Comparison of ENCODE assay signal across 8 mouse cellular contexts in genomic region chr19:46396109-46396508, GRCm38 (mm10). TPM values are rescaled to one million over a fixed set of nuclear protein-coding genes. Genes with fewer than 3 reads are reported as not detected.
A peak's percentile ranks its signal among the peaks of the same experiment; 100 is the strongest.
DNase-seq lines count a peak whose midpoint lies in the region; ATAC-seq and TF ChIP-seq lines count a peak whose summit lies in the region.

No protein-coding gene starts in this region.

- H3K9ac ChIP-seq in forebrain, postnatal 0 days = no peak overlapping the region; the same call in 1 of the 2 replicates
- H3K9ac ChIP-seq in liver, postnatal 0 days (replicated peaks) = peak overlapping the region; percentile 70; the same call in 1 of the 2 replicates

- H3K4me3 ChIP-seq in erythroblast, embryonic 14.5 days (replicated peaks) = peak overlapping the region; percentile 89
- H3K4me3 ChIP-seq in C2C12 (ENCODE audit: insufficient read depth, poor library complexity, severe bottlenecking) = peak overlapping the region; percentile 72
- peak overlapping the region; percentile 94 for H3K4me3 ChIP-seq in forebrain, postnatal 0 days (ENCODE audit: low read depth, low read length)
- H3K4me3 ChIP-seq in liver, postnatal 0 days (ENCODE audit: low read depth, low read length) = peak overlapping the region; percentile 67

- H3ac ChIP-seq in C2C12 (ENCODE audit: control insufficient read depth, insufficient read length, low read depth) = peak overlapping the region; percentile 37

- H3K27ac ChIP-seq in forebrain, postnatal 0 days (ENCODE audit: low read depth, low read length) = no peak overlapping the region
- H3K27ac ChIP-seq in liver, postnatal 0 days (ENCODE audit: low read depth) = no peak overlapping the region

- H3K4me2 ChIP-seq in forebrain, postnatal 0 days (ENCODE audit: low read depth) = peak overlapping the region; percentile 51
- H3K4me2 ChIP-seq in liver, postnatal 0 days (ENCODE audit: low read depth, low read length) = peak overlapping the region; percentile 100

- no peaks in the 10 kb centered on the region; the same call in 1 of the 2 replicates for H3K27me3 ChIP-seq in erythroblast, embryonic 14.5 days (ENCODE audit: control insufficient read depth)
- H3K27me3 ChIP-seq in C2C12 (ENCODE audit: control insufficient read depth, insufficient read depth, insufficient read length) = no peaks in the 10 kb centered on the region
- H3K27me3 ChIP-seq in forebrain, postnatal 0 days (ENCODE audit: insufficient read depth, low read length) = no peaks in the 10 kb centered on the region
- H3K27me3 ChIP-seq in liver, postnatal 0 days (ENCODE audit: insufficient read depth, low read length) = no peaks in the 10 kb centered on the region

- 11% methylated on average over 8 of the region's 8 CpGs for WGBS in forebrain, postnatal 0 days
- 11% methylated on average over 8 of the region's 8 CpGs for WGBS in liver, postnatal 0 days (ENCODE audit: insufficient replicate concordance)

- TF ChIP-seq EP300 in liver, postnatal 0 days (IDR thresholded peaks at IDR 0.05; ENCODE audit: low read depth) = no peak

- peaks cover 65% of the 10 kb centered on the region for H3K79me3 ChIP-seq in C2C12 (ENCODE audit: low read depth)

- H3K79me2 ChIP-seq in C2C12 (ENCODE audit: control insufficient read depth, insufficient read depth) = peaks cover 80% of the 10 kb centered on the region

- no peaks in the 10 kb centered on the region for H3K9me3 ChIP-seq in erythroblast, embryonic 14.5 days (ENCODE audit: control insufficient read depth, low read length)
- H3K9me3 ChIP-seq in forebrain, postnatal 0 days (ENCODE audit: low read length) = no peaks in the 10 kb centered on the region
- H3K9me3 ChIP-seq in liver, postnatal 0 days (ENCODE audit: low read length) = no peaks in the 10 kb centered on the region

- no peak for ATAC-seq in erythroblast, adult 5-6 weeks (replicated peaks; ENCODE audit: low FRiP score, poor library complexity, severe bottlenecking)
- ATAC-seq in forebrain, postnatal 0 days = no peak
- ATAC-seq in liver, postnatal 0 days = no peak

- TF ChIP-seq CTCF in C2C12 (IDR thresholded peaks at IDR 0.05; ENCODE audit: control insufficient read depth, insufficient read depth, insufficient read length) = no peak
- no peak for TF ChIP-seq CTCF in forebrain, postnatal 0 days (IDR thresholded peaks at IDR 0.05; ENCODE audit: low read depth)
- no peak for TF ChIP-seq CTCF in liver, postnatal 0 days (IDR thresholded peaks at IDR 0.05; ENCODE audit: low read depth)

- DNase-seq in forebrain, postnatal 0 days = no peak
- DNase-seq in liver, postnatal 0 days = no peak
- no peak for DNase-seq in cerebellum, adult 9-11 months
- no peak for DNase-seq in adrenal gland, postnatal 4 days (ENCODE audit: low spot score in 2 of 2)
- DNase-seq in embryo, embryonic 9.5 days (ENCODE audit: extremely low spot score) = no peak

- H3K4me1 ChIP-seq in erythroblast, embryonic 14.5 days (ENCODE audit: control insufficient read depth) = peaks cover 53% of the 10 kb centered on the region
- H3K4me1 ChIP-seq in forebrain, postnatal 0 days (ENCODE audit: insufficient read depth) = peaks cover 24% of the 10 kb centered on the region
- peaks cover 22% of the 10 kb centered on the region for H3K4me1 ChIP-seq in liver, postnatal 0 days (ENCODE audit: insufficient read depth)

- peaks cover 22% of the 10 kb centered on the region for H3K36me3 ChIP-seq in erythroblast, embryonic 14.5 days (ENCODE audit: control insufficient read depth)
- peaks cover 11% of the 10 kb centered on the region for H3K36me3 ChIP-seq in C2C12 (ENCODE audit: control insufficient read depth, insufficient read depth)
- peaks cover 3% of the 10 kb centered on the region; the same call in 1 of the 2 replicates for H3K36me3 ChIP-seq in forebrain, postnatal 0 days (ENCODE audit: insufficient read depth)
- H3K36me3 ChIP-seq in liver, postnatal 0 days (replicated peaks; ENCODE audit: insufficient read depth, low read length) = 0 out of 2 replicates have a peak, but pooled peaks cover 4% of the 10 kb centered on the region

TF ChIP-seq in C2C12, 6 proteins besides CTCF, POLR2A, EP300 and RAD21:
- TF ChIP-seq MAX (IDR thresholded peaks at IDR 0.05) (no peak), MYOD1 (IDR thresholded peaks at IDR 0.05; ENCODE audit: control insufficient read depth, insufficient read length, low read depth) (no peak), CEBPB (IDR thresholded peaks at IDR 0.05; ENCODE audit: low read depth) (no peak)

RNA-seq across cellular contexts. Expression of gene Actr1a, which starts 0.6 kb away (rescaled TPM):
- 4.0 and 5.4 TPM in 2 replicates for polyA plus RNA-seq in erythroblast, embryonic 14.5 days (2012)
- total RNA-seq in erythroblast, adult 5-6 weeks (2015; ENCODE audit: low replicate concordance) = 16.5 and 21.5 TPM in 2 replicates
- 38.2 and 39.2 TPM in 2 replicates for total RNA-seq in erythroblast, adult 5-6 weeks (2017; ENCODE audit: low replicate concordance)
- 149 TPM for polyA plus RNA-seq in C2C12 (2012; fragmentation: generic; extraction: Trizol)
- 356 and 372 TPM in 2 replicates for total RNA-seq in forebrain, postnatal 0 days (2014; rRNA removed)
- 360 and 367 TPM in 2 replicates for polyA plus RNA-seq in forebrain, postnatal 0 days (2015; fragmentation: Nextera tagmentation; extraction: Ambion mirVana)
- polyA plus RNA-seq in liver, postnatal 0 days (2015; fragmentation: Nextera tagmentation; extraction: Ambion mirVana) = 31.8 and 35.4 TPM in 2 replicates
- 100 to 1,000 TPM in 1 of 2 experiments, 10 to 100 TPM in 1; 95.3 to 110 TPM for total RNA-seq in adrenal gland, postnatal 4 days (2021)

RNA-seq across cellular contexts. Expression of gene Sufu, which starts 0.6 kb away (rescaled TPM):
- 0.70 and 0.73 TPM in 2 replicates for polyA plus RNA-seq in erythroblast, embryonic 14.5 days (2012)
- 3.8 and 10.8 TPM in 2 replicates for total RNA-seq in erythroblast, adult 5-6 weeks (2015; ENCODE audit: low replicate concordance)
- total RNA-seq in erythroblast, adult 5-6 weeks (2017; ENCODE audit: low replicate concordance) = 1.1 and 1.2 TPM in 2 replicates
- 17.8 TPM for polyA plus RNA-seq in C2C12 (2012; fragmentation: generic; extraction: Trizol)
- total RNA-seq in forebrain, postnatal 0 days (2014; rRNA removed) = 9.4 and 13.1 TPM in 2 replicates
- 12.7 and 17.7 TPM in 2 replicates for polyA plus RNA-seq in forebrain, postnatal 0 days (2015; fragmentation: Nextera tagmentation; extraction: Ambion mirVana)
- polyA plus RNA-seq in liver, postnatal 0 days (2015; fragmentation: Nextera tagmentation; extraction: Ambion mirVana) = 3.7 and 3.8 TPM in 2 replicates
- 10 to 100 TPM; 30.5 to 34.6 TPM for total RNA-seq in adrenal gland, postnatal 4 days (2021)

RNA-seq across cellular contexts. Expression of gene 2310034G01Rik, which starts 46.0 kb away (rescaled TPM):
- not detected in 2 replicates for polyA plus RNA-seq in erythroblast, embryonic 14.5 days (2012)
- total RNA-seq in erythroblast, adult 5-6 weeks (2015; ENCODE audit: low replicate concordance) = not detected in 2 replicates
- total RNA-seq in erythroblast, adult 5-6 weeks (2017; ENCODE audit: low replicate concordance) = not detected in 2 replicates
- polyA plus RNA-seq in C2C12 (2012; fragmentation: generic; extraction: Trizol) = 0.92 TPM
- total RNA-seq in forebrain, postnatal 0 days (2014; rRNA removed) = 2.4 and 4.3 TPM in 2 replicates
- polyA plus RNA-seq in forebrain, postnatal 0 days (2015; fragmentation: Nextera tagmentation; extraction: Ambion mirVana) = 2.0 and 2.3 TPM in 2 replicates
- polyA plus RNA-seq in liver, postnatal 0 days (2015; fragmentation: Nextera tagmentation; extraction: Ambion mirVana) = 0.75 and 1.0 TPM in 2 replicates
- 1 to 10 TPM in 1 of 2 experiments, under 1 TPM in 1; 0.73 to 1.6 TPM for total RNA-seq in adrenal gland, postnatal 4 days (2021)

RNA-seq across cellular contexts. Expression of gene Mfsd13a, which starts 55.2 kb away (rescaled TPM):
- polyA plus RNA-seq in erythroblast, embryonic 14.5 days (2012) = 0.20 and 0.73 TPM in 2 replicates
- 5.4 and 9.6 TPM in 2 replicates for total RNA-seq in erythroblast, adult 5-6 weeks (2015; ENCODE audit: low replicate concordance)
- total RNA-seq in erythroblast, adult 5-6 weeks (2017; ENCODE audit: low replicate concordance) = 1.4 and 1.8 TPM in 2 replicates
- 1.3 TPM for polyA plus RNA-seq in C2C12 (2012; fragmentation: generic; extraction: Trizol)
- total RNA-seq in forebrain, postnatal 0 days (2014; rRNA removed) = 4.1 and 5.3 TPM in 2 replicates
- polyA plus RNA-seq in forebrain, postnatal 0 days (2015; fragmentation: Nextera tagmentation; extraction: Ambion mirVana) = 11.5 and 14.1 TPM in 2 replicates
- 3.4 and 3.9 TPM in 2 replicates for polyA plus RNA-seq in liver, postnatal 0 days (2015; fragmentation: Nextera tagmentation; extraction: Ambion mirVana)
- total RNA-seq in adrenal gland, postnatal 4 days (2021) = 1 to 10 TPM; 4.8 to 5.7 TPM

RNA-seq across cellular contexts. Expression of gene Cuedc2, which starts 57.6 kb away (rescaled TPM):
- polyA plus RNA-seq in erythroblast, embryonic 14.5 days (2012) = 15.7 and 17.4 TPM in 2 replicates
- 8.1 and 8.4 TPM in 2 replicates for total RNA-seq in erythroblast, adult 5-6 weeks (2015; ENCODE audit: low replicate concordance)
- 23.6 and 39.4 TPM in 2 replicates for total RNA-seq in erythroblast, adult 5-6 weeks (2017; ENCODE audit: low replicate concordance)
- polyA plus RNA-seq in C2C12 (2012; fragmentation: generic; extraction: Trizol) = 161 TPM
- total RNA-seq in forebrain, postnatal 0 days (2014; rRNA removed) = 214 and 275 TPM in 2 replicates
- polyA plus RNA-seq in forebrain, postnatal 0 days (2015; fragmentation: Nextera tagmentation; extraction: Ambion mirVana) = 388 and 443 TPM in 2 replicates
- 52.4 and 53.8 TPM in 2 replicates for polyA plus RNA-seq in liver, postnatal 0 days (2015; fragmentation: Nextera tagmentation; extraction: Ambion mirVana)
- total RNA-seq in adrenal gland, postnatal 4 days (2021) = 100 to 1,000 TPM; 106 to 112 TPM
